Mouse (Mus musculus): ENCODE measurements around the gene Lrrn3. TPM values are rescaled to one million over a fixed set of nuclear protein-coding genes. Genes with fewer than 3 reads are reported as not detected.

Gene Lrrn3
- 10 to 100 TPM; 74.0 to 78.8 TPM for total RNA-seq (2021)
- long read RNA-seq, transcript Lrrn3-201 (2 exons, 3,865 nt), result major isoform, 56 of 62 reads
- long read RNA-seq, partial matches to known transcripts, result 0 of 62 reads
- long read RNA-seq, other reads (novel, unspliced or antisense), result 6 of 62 reads

DNA sequence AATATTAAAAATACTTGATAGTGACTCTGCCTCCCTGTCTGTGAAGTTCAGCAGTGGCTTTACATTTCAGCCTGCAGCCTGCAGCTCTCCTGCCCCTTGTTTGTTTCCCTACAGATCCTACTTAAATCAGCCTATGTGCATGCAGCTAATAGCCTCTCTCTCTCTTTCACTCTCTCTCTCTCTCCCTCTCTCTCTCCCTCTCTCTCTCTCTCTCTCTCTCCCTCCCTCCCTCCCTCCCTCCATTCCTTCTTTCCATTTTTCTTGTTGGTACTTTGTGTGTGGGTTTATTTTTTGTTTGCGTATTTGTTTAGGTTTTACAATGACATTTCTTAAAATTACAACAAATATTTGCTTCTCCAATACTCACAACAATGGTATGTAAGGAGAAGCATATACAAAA, at the start of gene Lrrn3:
Lrrn3 (minus strand) TSS at position 101 of the 400 bp plus-strand sequence.
- no peak for DNase-seq (ENCODE audit: low spot score in 2 of 2)

DNA sequence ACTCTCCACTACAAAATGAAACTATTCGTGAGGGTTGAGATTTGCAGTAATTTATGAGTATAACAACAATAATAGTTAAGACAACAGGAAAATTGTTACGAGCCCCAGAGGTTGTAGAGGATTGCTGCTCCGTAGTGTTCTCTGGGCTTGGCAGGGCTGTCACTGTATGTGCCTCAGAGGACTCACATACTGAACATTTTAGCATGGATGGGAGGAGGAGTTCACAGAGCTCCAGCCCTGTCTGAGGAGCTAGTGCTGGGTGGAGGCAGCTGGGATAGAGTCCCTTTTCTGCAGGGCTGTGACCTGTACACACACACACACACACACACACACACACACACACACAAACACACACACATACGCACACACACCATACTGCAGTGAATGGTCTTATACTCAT, 42.2 kb upstream of the Lrrn3 start:
- no peak for DNase-seq (ENCODE audit: low spot score in 2 of 2)

DNA sequence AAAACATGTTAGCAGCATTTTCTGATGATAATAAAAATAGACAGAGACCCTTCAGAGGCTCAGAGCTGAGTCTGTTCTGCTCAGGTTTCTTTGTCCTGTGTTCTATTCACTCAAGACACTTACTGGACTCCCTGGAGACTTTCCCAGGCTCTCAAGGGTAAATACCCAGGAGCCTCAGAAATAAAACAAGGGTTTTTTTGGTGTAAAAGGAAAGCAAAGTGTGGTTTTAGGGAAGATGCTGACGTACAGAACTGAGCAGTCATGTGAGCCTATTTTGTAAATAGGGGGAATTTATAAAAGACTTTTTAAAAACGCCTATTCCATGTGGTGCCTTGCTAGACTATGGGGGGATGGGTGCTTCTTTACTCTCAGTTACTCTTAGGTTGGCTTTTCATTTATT, 40.5 kb upstream of the Lrrn3 start:
- DNase-seq (ENCODE audit: low spot score in 2 of 2), result no peak

DNA sequence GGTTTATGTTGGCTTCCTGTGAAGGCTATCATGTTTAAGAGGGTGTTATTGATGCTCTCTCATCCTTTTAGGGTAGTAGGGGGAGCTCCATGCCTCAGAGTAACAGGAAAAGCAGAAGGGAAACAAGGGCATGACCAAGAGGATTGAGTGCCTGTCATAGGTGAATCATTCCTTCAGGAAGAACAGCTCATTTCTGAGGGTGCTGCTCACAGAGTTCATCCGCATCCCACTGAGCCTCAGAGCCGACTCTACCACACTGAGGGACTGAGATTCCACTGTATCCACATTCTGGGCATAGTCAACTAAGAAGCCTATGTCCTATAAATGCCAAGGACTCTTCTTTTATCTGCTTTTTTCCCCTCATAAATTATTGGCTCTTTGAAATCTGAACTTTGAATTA, 35.4 kb upstream of the Lrrn3 start:
- DNase-seq (ENCODE audit: low spot score in 2 of 2), result no peak

DNA sequence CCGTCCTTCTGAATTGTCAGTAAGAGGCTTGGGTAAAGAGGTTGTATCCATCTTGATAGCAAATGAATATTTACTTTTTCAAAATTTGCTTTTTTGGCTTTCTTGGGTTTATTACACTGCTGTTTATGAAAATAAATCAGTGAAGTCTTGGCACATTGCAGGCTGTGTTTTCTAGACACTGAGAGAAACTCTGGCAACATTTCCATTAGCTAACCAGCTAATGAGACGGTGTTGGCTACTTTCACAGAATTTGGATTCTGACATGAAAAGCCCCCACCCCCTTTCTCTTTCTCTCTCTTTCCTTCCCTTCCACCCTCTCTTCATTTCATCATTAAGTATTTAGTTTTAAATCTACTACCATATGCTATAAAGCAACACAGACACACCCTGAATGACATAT, 34.1 kb upstream of the Lrrn3 start:
- no peak for DNase-seq (ENCODE audit: low spot score in 2 of 2)

DNA sequence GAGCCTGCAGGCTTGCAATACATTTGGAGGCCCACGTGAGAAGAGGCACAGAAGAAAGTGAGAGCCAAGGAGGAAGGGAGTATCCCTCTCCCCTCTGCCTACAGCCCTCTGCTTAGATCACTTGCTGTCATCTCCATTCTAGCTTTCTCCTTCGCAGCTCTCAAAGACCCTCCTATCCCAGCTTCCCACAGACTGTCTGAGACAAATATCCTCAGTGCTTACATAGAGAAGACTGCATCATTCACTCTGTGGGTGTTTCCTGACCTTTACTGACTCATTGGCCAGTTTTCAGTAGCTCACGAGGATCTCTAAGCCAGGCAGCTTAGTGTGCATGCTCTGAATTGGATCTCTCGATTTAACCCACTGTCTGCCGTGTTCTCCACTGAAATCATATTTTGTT, 32.7 kb upstream of the Lrrn3 start:
- no peak for DNase-seq (ENCODE audit: low spot score in 2 of 2)

DNA sequence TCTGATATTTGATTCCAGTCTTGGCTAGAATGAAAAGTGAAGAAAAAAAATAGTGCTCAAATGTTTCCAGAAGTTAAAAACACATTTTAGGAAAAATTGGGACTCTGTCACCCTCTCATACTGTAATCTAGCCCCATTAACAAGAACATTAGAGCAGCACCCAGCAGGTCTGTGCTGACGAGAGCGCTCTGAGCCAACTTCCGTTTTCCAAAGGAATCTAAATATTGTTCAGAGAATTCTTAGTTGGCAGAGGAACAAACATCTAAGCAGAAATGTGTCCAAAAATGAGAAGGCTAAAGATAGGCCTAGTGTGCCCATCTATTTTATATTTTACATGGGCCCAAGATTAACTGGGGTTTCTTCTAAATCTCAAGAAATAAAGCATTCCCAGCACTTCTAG, 24.4 kb upstream of the Lrrn3 start:
- no peak for DNase-seq (ENCODE audit: low spot score in 2 of 2)

DNA sequence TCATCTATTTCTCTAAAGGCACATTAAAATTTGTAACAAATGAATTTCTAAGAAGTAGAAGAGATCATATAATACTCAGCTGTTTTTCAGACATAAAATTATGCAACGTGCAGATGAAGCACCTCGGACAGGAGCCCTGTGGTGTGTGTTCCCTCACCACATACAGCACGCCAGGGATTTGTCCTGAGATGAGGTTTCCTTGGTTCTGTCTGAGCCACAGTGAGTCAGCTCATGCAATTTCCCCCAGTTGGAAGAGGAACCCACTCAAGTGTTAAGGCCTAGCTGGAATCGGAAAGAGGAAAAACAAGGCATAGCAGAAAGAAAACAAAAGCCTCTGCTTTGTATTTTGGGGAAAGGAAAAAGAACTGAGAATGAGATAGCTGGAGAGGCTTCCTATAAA, 22.4 kb upstream of the Lrrn3 start:
- no peak for DNase-seq (ENCODE audit: low spot score in 2 of 2)

DNA sequence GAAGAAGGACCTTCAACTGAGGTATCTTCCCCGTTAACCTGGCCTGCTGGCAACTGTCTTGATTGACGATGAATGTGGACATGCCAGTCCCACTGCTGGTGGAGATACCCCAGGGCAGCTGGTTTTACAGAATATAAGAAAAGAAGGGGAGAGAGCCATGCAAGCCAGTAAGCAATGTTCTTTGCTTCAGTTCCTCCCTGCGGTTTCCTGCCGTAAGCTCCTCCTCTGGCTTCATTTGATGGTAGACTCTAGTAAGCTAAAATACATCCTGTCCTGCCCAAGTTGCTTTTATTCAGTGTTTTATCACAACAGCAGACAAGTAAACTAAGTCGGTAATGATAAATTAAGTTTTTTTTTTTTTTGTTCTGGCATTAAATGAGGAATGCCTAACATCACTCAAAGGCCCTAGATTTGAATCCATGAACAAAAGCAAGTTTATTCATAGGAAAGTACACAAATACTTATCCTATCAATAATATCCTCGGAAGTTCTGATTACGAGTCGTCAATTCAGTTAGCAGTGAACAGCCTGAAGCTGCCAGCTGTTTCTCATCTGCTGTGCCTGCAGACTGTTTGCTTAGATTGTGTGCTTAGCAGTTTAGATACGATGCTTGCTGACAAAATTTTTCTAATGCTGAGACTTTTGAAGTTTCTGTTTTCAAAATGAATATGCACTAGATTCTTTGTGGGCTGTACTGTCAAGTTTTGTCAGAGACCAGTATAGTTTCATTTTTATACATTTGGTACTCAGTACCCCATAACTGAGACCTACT, 14.0 kb upstream of the Lrrn3 start:
- DNase-seq (ENCODE audit: low spot score in 2 of 2), result no peak

DNA sequence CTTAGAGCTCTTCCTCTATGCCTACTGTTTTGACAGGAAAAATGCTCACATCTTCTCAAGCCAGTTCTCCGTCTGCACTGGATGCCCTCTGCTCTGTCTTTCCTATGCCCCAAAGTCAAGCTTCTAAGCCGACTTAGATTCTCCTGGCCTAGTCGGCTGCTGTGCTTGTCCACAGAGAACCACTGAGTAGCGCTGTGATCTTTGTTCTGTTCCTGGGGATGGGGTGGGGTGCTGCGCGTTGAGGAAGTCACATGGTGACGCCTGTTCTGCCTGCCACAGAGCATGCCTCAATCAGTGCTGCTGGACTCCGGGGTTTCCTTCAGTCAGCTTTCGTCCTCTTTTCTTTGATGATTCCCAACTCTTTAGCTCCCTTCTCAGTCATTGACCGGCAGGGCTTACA, 8.4 kb upstream of the Lrrn3 start:
- DNase-seq (ENCODE audit: low spot score in 2 of 2), result peak in 1 of 2 experiments; percentile 38

DNA sequence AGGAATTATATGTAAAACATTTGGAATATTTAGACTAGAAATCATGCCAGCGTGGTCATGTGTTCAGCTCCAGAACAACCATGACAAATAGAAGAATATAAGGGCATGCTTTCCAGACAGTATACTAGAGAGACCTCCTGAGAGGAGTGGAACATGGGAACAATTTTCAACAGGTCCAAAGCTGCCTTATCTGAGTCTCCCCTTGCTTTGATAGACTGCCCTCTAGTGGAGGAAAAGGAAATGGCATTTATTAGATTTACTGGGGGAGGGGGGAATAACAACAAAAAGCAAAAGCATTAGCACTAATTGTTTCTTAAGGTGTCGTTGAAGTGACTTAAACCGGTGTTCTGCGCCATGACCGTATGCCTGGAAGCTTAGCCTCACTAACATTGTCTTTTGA, 774 bp upstream of the Lrrn3 start:
- peak; percentile 15 to 21 for DNase-seq (ENCODE audit: low spot score in 2 of 2)

DNA sequence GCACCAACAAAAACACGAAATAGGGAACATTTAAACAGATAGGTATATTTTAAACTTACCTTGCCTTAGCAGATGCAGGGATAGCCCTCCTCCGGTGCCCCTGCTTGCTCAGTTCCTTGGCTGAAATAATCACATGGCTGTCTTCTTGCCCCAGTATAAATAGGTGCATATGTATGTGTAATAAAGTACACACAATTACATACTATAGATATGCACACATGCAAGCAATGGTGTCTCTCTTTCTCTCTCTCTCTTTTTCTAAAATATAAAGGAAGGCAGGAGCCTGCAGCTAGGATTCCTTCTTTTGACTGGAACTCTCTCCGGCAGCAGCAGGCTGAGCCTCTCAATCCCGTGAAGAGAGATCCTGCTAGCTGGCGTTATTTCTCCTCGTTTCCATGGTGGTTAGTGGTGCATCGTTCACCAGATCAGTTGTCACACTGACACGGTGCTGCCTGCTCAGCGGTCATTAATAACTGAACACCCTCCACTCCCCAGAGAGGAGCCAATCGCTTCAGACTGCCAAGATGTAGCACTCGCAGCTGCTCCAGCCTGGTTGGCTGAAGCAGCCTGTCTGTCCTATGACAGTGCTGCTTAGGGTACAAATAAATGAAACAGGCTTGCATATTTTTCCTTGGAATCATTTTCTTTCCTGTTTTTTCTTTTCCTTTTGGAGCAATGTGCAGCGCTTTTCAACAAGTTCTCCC, 567 bp downstream of the Lrrn3 start:
- DNase-seq (ENCODE audit: low spot score in 2 of 2), result peak; percentile 65 to 77

DNA sequence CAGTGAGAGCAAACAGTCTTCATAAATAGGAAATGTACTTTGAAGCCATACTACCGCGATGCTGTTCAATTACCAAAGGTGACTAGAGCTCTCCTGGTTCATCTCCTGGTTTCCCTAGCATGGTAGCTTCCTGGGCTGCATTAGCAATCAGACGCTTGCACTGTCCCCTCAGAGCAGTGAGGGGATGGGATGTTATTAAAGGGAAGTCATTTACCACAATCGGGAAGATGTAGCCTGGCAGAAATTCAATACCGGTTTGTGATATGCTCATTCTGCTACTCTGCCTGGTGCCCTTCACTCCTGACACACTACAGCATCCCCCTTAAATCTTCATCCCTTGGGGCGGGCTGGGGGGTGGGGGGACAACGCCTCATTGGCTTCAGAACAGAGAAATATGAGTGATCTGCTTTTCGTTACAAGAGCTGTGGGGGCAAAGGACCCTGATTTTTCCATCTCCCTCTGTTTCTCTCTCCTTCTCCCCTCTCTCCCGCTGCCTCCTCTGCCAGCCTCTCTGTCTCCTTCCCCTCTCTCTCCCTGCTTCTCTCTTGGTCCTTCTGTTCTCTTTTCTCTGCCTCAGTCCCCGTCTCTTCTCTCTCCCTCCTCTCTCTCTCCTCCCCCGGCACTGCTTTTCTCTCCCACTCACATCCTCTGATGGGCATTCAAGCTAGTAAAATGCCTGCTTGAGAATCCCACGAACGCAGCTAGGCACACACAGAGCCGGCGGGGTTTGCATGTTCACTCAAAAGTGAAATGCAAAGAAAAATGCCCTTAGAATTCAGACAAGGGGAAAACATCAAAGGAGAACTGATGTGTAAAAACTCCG, 1.3 kb downstream of the Lrrn3 start:
- peak; percentile 42 to 47 for DNase-seq (ENCODE audit: low spot score in 2 of 2)

DNA sequence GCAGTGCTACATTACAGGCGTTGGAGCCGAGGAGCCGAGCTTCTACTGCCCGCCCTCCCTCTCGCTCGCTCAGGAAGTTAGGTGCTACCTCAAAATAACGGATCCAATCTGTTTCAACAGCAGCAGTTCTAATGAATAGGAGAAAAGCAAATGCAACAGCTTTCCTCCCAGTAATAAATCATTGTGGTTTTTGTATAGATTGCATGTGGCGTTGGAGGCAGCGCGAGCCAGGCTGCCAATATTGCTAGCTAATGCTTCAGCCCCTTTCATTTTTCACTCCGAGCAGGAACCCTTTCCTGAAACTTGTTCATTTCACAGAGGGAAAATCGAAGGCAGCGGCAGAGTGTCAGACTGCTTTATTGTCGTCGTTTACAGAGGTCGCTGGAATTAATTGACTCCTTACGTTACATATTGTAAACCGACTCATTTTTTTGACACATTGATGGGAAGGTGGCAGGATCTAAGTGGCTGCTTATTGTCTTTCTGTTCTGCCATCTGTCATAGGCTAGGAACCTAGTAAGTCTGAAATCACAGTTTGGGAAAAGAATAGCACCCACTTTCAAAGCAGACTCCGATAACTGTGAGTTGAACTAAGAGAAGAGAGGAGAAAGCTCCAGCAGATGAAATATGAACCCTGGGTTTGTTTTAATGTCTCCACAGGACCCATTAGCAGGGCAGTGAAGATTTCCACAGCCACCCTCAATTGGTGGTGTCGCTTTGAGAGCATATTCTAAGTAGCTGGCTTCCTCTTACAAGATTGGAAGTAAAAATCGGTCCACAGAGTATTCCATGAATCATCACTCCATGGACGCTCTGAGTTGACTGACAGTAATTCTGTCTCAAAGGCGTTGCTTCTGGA, 2.4 kb downstream of the Lrrn3 start:
- DNase-seq (ENCODE audit: low spot score in 2 of 2), result peak; percentile 28 to 50

DNA sequence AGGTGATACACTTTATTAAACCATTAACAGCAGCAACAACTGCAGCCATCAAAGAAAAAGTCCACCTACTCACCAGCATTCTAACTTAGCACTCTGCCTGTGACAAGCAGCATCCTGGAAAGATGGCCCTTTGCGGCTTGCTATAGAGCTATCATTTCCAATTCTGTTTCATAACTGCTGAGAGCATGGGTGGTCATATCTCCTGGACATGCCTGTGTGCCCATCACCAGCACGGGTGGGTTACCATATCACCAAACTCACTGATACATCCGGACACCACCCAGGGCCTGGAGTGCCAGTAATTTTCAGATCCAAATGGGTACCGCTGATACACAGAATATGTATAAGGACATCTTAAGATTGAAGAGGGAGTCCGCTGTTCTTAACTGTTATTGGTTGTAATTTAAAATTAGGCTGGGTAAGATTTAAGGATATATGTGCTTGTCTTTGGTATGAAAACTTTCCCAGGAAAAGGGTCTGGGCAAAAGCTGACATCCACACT, 3.1 kb downstream of the Lrrn3 start:
- DNase-seq (ENCODE audit: low spot score in 2 of 2), result peak; percentile 16 to 25

DNA sequence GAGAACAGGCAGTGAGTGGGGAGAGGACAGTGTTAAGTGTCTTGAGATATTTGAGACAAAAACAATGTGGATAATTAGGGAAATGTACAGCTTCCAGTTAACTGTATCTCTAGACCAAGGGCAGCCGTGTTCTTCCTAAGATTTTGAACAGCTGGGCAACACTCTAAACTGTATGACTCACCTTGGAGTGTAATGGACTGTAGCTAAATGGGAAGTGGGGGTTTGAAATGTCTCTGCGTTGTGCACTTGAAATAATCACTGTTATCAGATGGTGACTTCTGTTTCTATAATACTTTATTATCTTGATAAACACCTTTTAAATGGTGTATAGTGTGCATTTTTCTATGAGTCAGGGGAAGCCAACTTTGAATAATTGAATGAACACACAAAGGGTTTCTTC, 4.7 kb downstream of the Lrrn3 start:
- no peak for DNase-seq (ENCODE audit: low spot score in 2 of 2)

DNA sequence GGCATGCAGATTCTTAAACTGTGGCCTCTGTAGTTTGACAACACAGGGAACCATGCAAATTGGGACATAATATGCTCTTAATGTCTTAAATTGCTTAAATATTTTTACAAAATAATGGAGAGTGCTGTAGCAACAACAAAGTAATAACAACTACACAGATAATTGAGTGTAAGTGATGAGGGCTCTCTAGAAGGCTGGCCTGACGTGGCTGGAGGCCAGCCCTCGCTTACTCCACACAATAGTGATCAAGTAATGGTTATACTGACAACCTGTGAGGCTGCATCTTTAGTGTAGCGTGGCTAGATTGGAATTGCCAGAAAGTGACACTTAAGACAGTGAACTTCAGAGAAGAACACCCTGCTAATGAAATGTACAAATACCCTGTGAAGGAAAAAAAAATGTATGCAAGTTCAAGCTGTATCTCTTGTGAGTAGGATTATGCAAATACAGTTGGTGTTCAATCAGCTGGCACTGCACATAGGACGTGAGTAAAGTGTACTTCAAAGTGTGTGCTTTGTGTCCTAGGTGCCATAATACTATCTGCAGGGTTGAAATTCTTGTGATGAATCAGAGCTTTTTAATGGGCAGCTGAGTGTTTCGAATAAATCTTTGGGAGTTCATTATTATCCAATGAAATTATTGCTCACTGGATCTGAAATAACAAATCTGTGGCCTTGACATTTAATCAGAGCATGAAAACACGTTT, 17.0 kb downstream of the Lrrn3 start:
- no peak for DNase-seq (ENCODE audit: low spot score in 2 of 2)

DNA sequence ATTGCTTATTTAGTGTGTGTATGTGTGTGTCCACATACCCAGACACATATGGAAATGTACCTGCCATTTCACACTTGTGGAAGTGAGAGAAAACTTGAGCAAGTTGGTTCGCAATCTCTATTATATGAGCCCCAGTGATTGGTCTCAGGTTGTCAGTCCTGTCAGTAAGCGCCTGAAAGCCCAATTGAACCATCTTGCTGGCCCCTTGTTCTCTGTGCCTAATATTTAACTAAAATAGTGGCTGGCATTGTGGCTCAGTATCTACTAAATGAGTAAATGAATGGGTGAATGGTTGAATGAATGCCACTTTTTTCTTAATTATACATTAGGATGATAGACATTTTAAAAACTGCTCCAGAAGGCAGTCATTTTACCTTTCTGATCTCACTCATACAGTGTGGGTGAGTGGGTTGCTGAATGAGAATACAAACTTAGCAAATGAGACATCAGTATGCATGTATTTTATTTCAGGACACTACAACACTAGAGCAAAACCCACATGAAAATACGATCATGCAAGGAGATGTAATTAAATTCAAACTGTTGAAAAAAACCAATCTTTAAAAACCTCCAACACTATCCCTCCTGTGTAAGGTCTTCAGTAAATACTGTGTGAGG, 17.7 kb downstream of the Lrrn3 start:
- DNase-seq (ENCODE audit: low spot score in 2 of 2), result no peak

DNA sequence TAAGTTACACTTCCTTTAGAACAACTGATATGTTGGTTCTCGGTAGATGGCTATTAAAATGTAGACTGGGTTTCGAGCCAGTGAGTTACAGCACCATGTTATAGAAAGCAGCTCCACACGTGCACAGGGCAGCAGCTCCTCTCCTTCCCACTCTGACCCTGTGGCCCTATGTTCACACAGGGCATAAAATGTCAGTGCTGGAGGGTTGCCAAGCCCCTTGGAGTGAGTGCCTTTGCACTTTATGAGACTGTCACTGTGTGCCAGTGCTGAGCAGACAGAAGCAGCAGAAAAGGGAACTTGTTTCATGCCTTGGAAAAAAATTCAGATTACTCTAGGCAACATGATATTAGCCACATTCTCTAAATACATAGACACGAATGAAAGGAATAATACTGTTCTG, 47.8 kb downstream of the Lrrn3 start:
- no peak for DNase-seq (ENCODE audit: low spot score in 2 of 2)
